Mouse (Mus musculus) spleen, adult 2 months (tissue): ENCODE data around the gene Adamts17. TPM values are rescaled to one million over a fixed set of nuclear protein-coding genes. Genes with fewer than 3 reads are reported as not detected.

ENCODE experiments used
- DNase-seq, 2 experiments: peaks; one replicate each; pipeline versions ENCODE4 v3.0.0 to v3.0.0-alpha.2; 2012 to 2021; ENCODE audit warnings: low spot score in 2 of 2, low read depth in 1 of 2
- H3K27ac ChIP-seq: fragments of 200-500 bp; 2 replicates; pipeline ENCODE4 v1.5.1; 2012; ENCODE audit warnings: low read length, inconsistent platforms; ENCODE audit not compliant: insufficient read depth
- H3K27me3 ChIP-seq: fragments of 200-500 bp; 2 replicates; pipeline ENCODE4 v1.6.1; 2012; ENCODE audit warnings: mild to moderate bottlenecking, moderate library complexity, low read length, inconsistent platforms; ENCODE audit not compliant: control insufficient read depth, insufficient read depth
- H3K36me3 ChIP-seq: fragments of 200-500 bp; 2 replicates; pipeline ENCODE4 v1.6.1; 2012; ENCODE audit warnings: mild to moderate bottlenecking, low read length, inconsistent platforms; ENCODE audit not compliant: control insufficient read depth, insufficient read depth
- H3K4me1 ChIP-seq: fragments of 200-500 bp; 2 replicates; pipeline ENCODE4 v1.6.1; 2011; ENCODE audit warnings: inconsistent platforms; ENCODE audit not compliant: control insufficient read depth, insufficient read depth, insufficient read length
- H3K4me3 ChIP-seq: fragments of 200-500 bp; 2 replicates; pipeline ENCODE4 v1.5.1; 2011; ENCODE audit warnings: mild to moderate bottlenecking, inconsistent platforms; ENCODE audit not compliant: insufficient read depth, insufficient read length; ENCODE audit errors: extremely low read depth
- CTCF ChIP-seq: fragments of 200-500 bp; IDR thresholded peaks from 2 replicates; pipeline ENCODE4 v1.5.1; 2011; ENCODE audit warnings: mild to moderate bottlenecking, inconsistent platforms; ENCODE audit not compliant: insufficient read depth, insufficient read length, insufficient replicate concordance; ENCODE audit errors: extremely low read depth
- POLR2A ChIP-seq: fragments of 200-500 bp; IDR thresholded peaks from 2 replicates; pipeline ENCODE4 v1.6.1; 2011; ENCODE audit warnings: low read depth, low read length, inconsistent platforms
- WGBS: fragments of 180-500 bp; shearing (Covaris S2); methylation state at CpG from one replicate; pipeline ENCODE4 v1.1.7; 2018; 5-methylcytosine and 5-hydroxymethylcytosine counted together
- polyA plus RNA-seq: library from polyadenylated mRNA; depleted of rRNA; stranded (reverse); fragments of >200 nt; gene quantifications from 2 replicates; pipeline ENCODE4 v1.2.3, GENCODE M21; 2012

The Adamts17 gene
- polyA plus RNA-seq, 1 experiment: 0.29 TPM

GRCm38 (mm10) chr7:67044121-67044817, 204.7 kb downstream of the Adamts17 start:
- no peak for TF ChIP-seq CTCF
- TF ChIP-seq POLR2A: no peak
- no peaks in the 10 kb centered on the region for H3K4me1 ChIP-seq
- 89% methylated on average over 15 of the region's 15 CpGs for WGBS
- no peak for DNase-seq
- H3K27me3 ChIP-seq: no peaks in the 10 kb centered on the region
- H3K27ac ChIP-seq: no peak overlapping the region
- no peak overlapping the region for H3K4me3 ChIP-seq
- no peaks in the 10 kb centered on the region for H3K36me3 ChIP-seq

GRCm38 (mm10) chr7:67045202-67045601, 205.7 kb downstream of the Adamts17 start:
- Histone ChIP-seq H3K36me3 (no peaks in the 10 kb centered on the region), H3K27ac (no peak overlapping the region), H3K4me1 (no peaks in the 10 kb centered on the region), H3K4me3 (no peak overlapping the region), H3K27me3 (no peaks in the 10 kb centered on the region)
- TF ChIP-seq POLR2A (no peak), CTCF (no peak)
- DNase-seq: no peak
- WGBS: 95% methylated on average over 6 of the region's 6 CpGs

- Histone ChIP-seq H3K4me3 (no peak overlapping the region), H3K27ac (no peak overlapping the region), H3K36me3 (no peaks in the 10 kb centered on the region), H3K27me3 (no peaks in the 10 kb centered on the region), H3K4me1 (no peaks in the 10 kb centered on the region)
- 82% methylated on average over 2 of the region's 2 CpGs for WGBS
- DNase-seq: no peak
- no peak for TF ChIP-seq POLR2A
Observed at GRCm38 (mm10) chr7:67049206-67049605, 209.7 kb downstream of the Adamts17 start.

GRCm38 (mm10) chr7:67050424-67050823, 210.9 kb downstream of the Adamts17 start:
- H3K27ac ChIP-seq: no peak overlapping the region
- no peak overlapping the region for H3K4me3 ChIP-seq
- WGBS: 91% methylated on average over 3 of the region's 3 CpGs
- TF ChIP-seq POLR2A (no peak), CTCF (no peak)
- no peaks in the 10 kb centered on the region for H3K4me1 ChIP-seq
- no peak for DNase-seq
- no peaks in the 10 kb centered on the region for H3K36me3 ChIP-seq
- H3K27me3 ChIP-seq: no peaks in the 10 kb centered on the region

GRCm38 (mm10) chr7:67051089-67051718, 211.7 kb downstream of the Adamts17 start:
- no peak for DNase-seq
- H3K4me3 ChIP-seq: no peak overlapping the region
- H3K4me1 ChIP-seq: no peaks in the 10 kb centered on the region
- no peaks in the 10 kb centered on the region for H3K36me3 ChIP-seq
- no peaks in the 10 kb centered on the region for H3K27me3 ChIP-seq
- TF ChIP-seq POLR2A: no peak
- no peak for TF ChIP-seq CTCF
- 17% methylated on average over 7 of the region's 7 CpGs for whole genome bisulfite sequencing
- no peak overlapping the region for H3K27ac ChIP-seq

- Histone ChIP-seq H3K36me3 (no peaks in the 10 kb centered on the region), H3K27ac (no peak overlapping the region), H3K4me1 (no peaks in the 10 kb centered on the region), H3K4me3 (no peak overlapping the region), H3K27me3 (no peaks in the 10 kb centered on the region)
- TF ChIP-seq CTCF: no peak
- TF ChIP-seq POLR2A: no peak
- DNase-seq: no peak
- 95% methylated on average over 3 of the region's 3 CpGs for WGBS
Observed at GRCm38 (mm10) chr7:67054876-67055275, 215.3 kb downstream of the Adamts17 start.

GRCm38 (mm10) chr7:67055510-67055909, 216.0 kb downstream of the Adamts17 start:
- Histone ChIP-seq H3K4me3 (no peak overlapping the region), H3K4me1 (no peaks in the 10 kb centered on the region), H3K27me3 (no peaks in the 10 kb centered on the region), H3K36me3 (no peaks in the 10 kb centered on the region), H3K27ac (no peak overlapping the region)
- TF ChIP-seq POLR2A (no peak), CTCF (no peak)
- WGBS: 73% methylated on average over 3 of the region's 3 CpGs
- DNase-seq: no peak

GRCm38 (mm10) chr7:67061756-67062155, 222.2 kb downstream of the Adamts17 start:
- no peak for DNase-seq
- Histone ChIP-seq H3K4me1 (no peaks in the 10 kb centered on the region), H3K27me3 (no peaks in the 10 kb centered on the region), H3K36me3 (no peaks in the 10 kb centered on the region), H3K27ac (no peak overlapping the region), H3K4me3 (no peak overlapping the region)
- TF ChIP-seq POLR2A: no peak
- 85% methylated on average over 9 of the region's 9 CpGs for WGBS
